Mouse (Mus musculus) stomach, postnatal 0 days (tissue): ENCODE results near the gene Gpatch8. TPM values are rescaled to one million over a fixed set of nuclear protein-coding genes. Genes with fewer than 3 reads are reported as not detected.
A peak's percentile ranks its signal among the peaks of the same experiment; 100 is the strongest.

Source experiments
- ATAC-seq: fragments of 200-750 bp; cut with Nextera tagmentation; 2 replicates; pipeline ENCODE4 v1.8.0; 2017; ENCODE audit not compliant: low FRiP score, low TSS enrichment
- DNase-seq: peaks from one replicate; pipeline ENCODE4 v3.0.0-alpha.2; 2016; ENCODE audit warnings: low spot score
- H3K27ac ChIP-seq: fragments of 300-500 bp; sonication (generic); replicated peaks from 2 replicates; pipeline ENCODE4 v1.5.1; 2014; ENCODE audit warnings: mild to moderate bottlenecking, control low read depth
- H3K27me3 ChIP-seq: fragments of 300-500 bp; sonication (generic); 2 replicates; pipeline ENCODE4 v1.6.1; 2014; ENCODE audit warnings: low read length; ENCODE audit not compliant: control insufficient read depth, insufficient read depth
- H3K36me3 ChIP-seq: fragments of 300-500 bp; sonication (generic); 2 replicates; pipeline ENCODE4 v1.6.1; 2014; ENCODE audit warnings: low read length, mixed read lengths; ENCODE audit not compliant: control insufficient read depth, insufficient read depth
- H3K4me1 ChIP-seq: fragments of 300-500 bp; sonication (generic); replicated peaks from 2 replicates; pipeline ENCODE4 v1.6.1; 2014; ENCODE audit warnings: antibody characterized with exemption; ENCODE audit not compliant: control insufficient read depth, insufficient read depth
- H3K4me2 ChIP-seq: fragments of 300-500 bp; sonication (generic); replicated peaks from 2 replicates; pipeline ENCODE4 v1.6.1; 2014; ENCODE audit warnings: low read depth, mild to moderate bottlenecking, control low read depth, moderate library complexity
- H3K4me3 ChIP-seq: fragments of 300-500 bp; sonication (generic); 2 replicates; pipeline ENCODE4 v1.5.1; 2014; ENCODE audit warnings: low read depth, low read length, control low read depth
- H3K9ac ChIP-seq: fragments of 300-500 bp; sonication (generic); 2 replicates; pipeline ENCODE4 v1.6.1; 2014; ENCODE audit warnings: mild to moderate bottlenecking, low read length, control low read depth, mixed read lengths
- H3K9me3 ChIP-seq: fragments of 300-500 bp; sonication (generic); 2 replicates; pipeline ENCODE4 v1.6.1; 2016; ENCODE audit warnings: low read length; ENCODE audit not compliant: control insufficient read depth
- CTCF ChIP-seq: IDR thresholded peaks from 2 replicates; pipeline ENCODE4 v1.5.1; 2016; ENCODE audit warnings: antibody characterized with exemption, low read depth, mild to moderate bottlenecking, moderate library complexity
- EP300 ChIP-seq: optimal IDR thresholded peaks from 2 replicates; pipeline ENCODE3; 2016; ENCODE audit warnings: antibody characterized with exemption
- WGBS: fragments of 180-500 bp; shearing (Covaris S2); extraction: QIAGEN DNeasy Blood & Tissue Kit; methylation state at CpG from one replicate; pipeline ENCODE4 v1.1.7; 2014; 5-methylcytosine and 5-hydroxymethylcytosine counted together
- polyA plus RNA-seq: library from polyadenylated mRNA; unstranded; fragments of >200 nt; fragmentation: Nextera tagmentation; extraction: Ambion mirVana; gene quantifications from 2 replicates; pipeline ENCODE4 v1.2.1, GENCODE M21; 2015

The Gpatch8 gene
- polyA plus RNA-seq, 1 experiment from 2014 or later: 16.8 TPM

GRCm38 (mm10) chr11:102438212-102439092 lies 117.7 kb downstream of the Gpatch8 start:
- Histone ChIP-seq H3K4me3 (peak overlapping the region; percentile 42), H3K27ac (peak overlapping the region; percentile 63), H3K36me3 (peaks cover 17% of the 10 kb centered on the region; the same call in 1 of the 2 replicates), H3K4me2 (peak overlapping the region; percentile 82), H3K9me3 (no peaks in the 10 kb centered on the region), H3K4me1 (peaks cover 9% of the 10 kb centered on the region), H3K27me3 (no peaks in the 10 kb centered on the region), H3K9ac (peak overlapping the region; percentile 61)
- WGBS: 21% methylated on average over 77 of the region's 77 CpGs
- TF ChIP-seq CTCF: peak; percentile 87
- TF ChIP-seq EP300: no peak
- ATAC-seq (peak; percentile 30), DNase-seq (peak; percentile 87)

GRCm38 (mm10) chr11:102437120-102438061 lies 118.8 kb downstream of the Gpatch8 start:
- peaks cover 22% of the 10 kb centered on the region; the same call in 1 of the 2 replicates for H3K36me3 ChIP-seq
- peak; percentile 64 for TF ChIP-seq CTCF
- TF ChIP-seq EP300: no peak
- peaks cover 9% of the 10 kb centered on the region for H3K4me1 ChIP-seq
- DNase-seq (peak; percentile 80), ATAC-seq (peak; percentile 47)
- H3K9me3 ChIP-seq: no peaks in the 10 kb centered on the region
- H3K27ac ChIP-seq: peak overlapping the region; percentile 63
- WGBS: 23% methylated on average over 79 of the region's 87 CpGs
- H3K4me2 ChIP-seq: peak overlapping the region; percentile 82
- H3K4me3 ChIP-seq: peak overlapping the region; percentile 42
- H3K27me3 ChIP-seq: no peaks in the 10 kb centered on the region
- H3K9ac ChIP-seq: peak overlapping the region; percentile 61

- Histone ChIP-seq H3K27me3 (no peaks in the 10 kb centered on the region), H3K9ac (no peak overlapping the region), H3K4me3 (no peak overlapping the region), H3K27ac (no peak overlapping the region), H3K9me3 (no peaks in the 10 kb centered on the region), H3K4me2 (no peak overlapping the region), H3K36me3 (peaks cover 22% of the 10 kb centered on the region; the same call in 1 of the 2 replicates), H3K4me1 (peaks cover 9% of the 10 kb centered on the region)
- TF ChIP-seq EP300 (no peak), CTCF (no peak)
- 64% methylated on average over 10 of the region's 10 CpGs for WGBS
- ATAC-seq: no peak
- no peak for DNase-seq
Measured at GRCm38 (mm10) chr11:102436471-102436790, 119.8 kb downstream of the Gpatch8 start.

GRCm38 (mm10) chr11:102435754-102436470 lies 120.3 kb downstream of the Gpatch8 start:
- Histone ChIP-seq H3K9me3 (no peaks in the 10 kb centered on the region), H3K4me3 (no peak overlapping the region), H3K9ac (no peak overlapping the region), H3K4me1 (peaks cover 9% of the 10 kb centered on the region), H3K27ac (no peak overlapping the region), H3K36me3 (peaks cover 17% of the 10 kb centered on the region; the same call in 1 of the 2 replicates), H3K27me3 (no peaks in the 10 kb centered on the region), H3K4me2 (no peak overlapping the region)
- DNase-seq: no peak
- TF ChIP-seq CTCF: no peak
- TF ChIP-seq EP300: no peak
- 86% methylated on average over 18 of the region's 18 CpGs for WGBS
- no peak for ATAC-seq
